Mouse (Mus musculus) midbrain, embryonic 16.5 days (tissue): ENCODE data around the gene Srprb. TPM values are rescaled to one million over a fixed set of nuclear protein-coding genes. Genes with fewer than 3 reads are reported as not detected.

ENCODE experiments used
- ATAC-seq: fragments of 200-750 bp; cut with Nextera tagmentation; 2 replicates; pipeline ENCODE4 v1.8.0; 2017; ENCODE audit warnings: moderate TSS enrichment
- H3K27ac ChIP-seq: fragments of 300-500 bp; sonication (generic); 2 replicates; pipeline ENCODE4 v1.5.1; 2014; ENCODE audit warnings: mild to moderate bottlenecking, low read length, mixed read lengths
- H3K27me3 ChIP-seq: fragments of 300-500 bp; sonication (generic); 2 replicates; pipeline ENCODE4 v1.6.1; 2014; ENCODE audit warnings: low read depth, low read length, mixed read lengths; ENCODE audit not compliant: control insufficient read depth, insufficient read depth
- H3K36me3 ChIP-seq: fragments of 300-500 bp; sonication (generic); 2 replicates; pipeline ENCODE4 v1.6.1; 2014; ENCODE audit warnings: mild to moderate bottlenecking, low read length, moderate library complexity, mixed read lengths; ENCODE audit not compliant: control insufficient read depth, insufficient read depth
- H3K4me1 ChIP-seq: fragments of 300-500 bp; sonication (generic); 2 replicates; pipeline ENCODE4 v1.6.1; 2014; ENCODE audit warnings: mild to moderate bottlenecking, low read length, mixed read lengths; ENCODE audit not compliant: control insufficient read depth, insufficient read depth
- H3K4me2 ChIP-seq: fragments of 300-500 bp; sonication (generic); 2 replicates; pipeline ENCODE4 v1.6.1; 2014; ENCODE audit warnings: mild to moderate bottlenecking, low read length, mixed read lengths
- H3K4me3 ChIP-seq: fragments of 300-500 bp; sonication (generic); 2 replicates; pipeline ENCODE4 v1.5.1; 2014; ENCODE audit warnings: low read depth, mild to moderate bottlenecking, low read length, moderate library complexity, mixed read lengths
- H3K9ac ChIP-seq: fragments of 300-500 bp; sonication (generic); 2 replicates; pipeline ENCODE4 v1.6.1; 2014; ENCODE audit warnings: low read depth, low read length, mixed read lengths
- H3K9me3 ChIP-seq: fragments of 300-500 bp; sonication (generic); replicated peaks from 2 replicates; pipeline ENCODE4 v1.6.1; 2014; ENCODE audit warnings: mild to moderate bottlenecking, low read length, mixed read lengths; ENCODE audit not compliant: control insufficient read depth, poor library complexity, severe bottlenecking
- WGBS: fragments of 180-500 bp; shearing (Covaris S2); extraction: QIAGEN DNeasy Blood & Tissue Kit; methylation state at CpG from one replicate; pipeline ENCODE4 v1.1.7; 2014; 5-methylcytosine and 5-hydroxymethylcytosine counted together
- polyA plus RNA-seq: library from polyadenylated mRNA; unstranded; fragments of >200 nt; fragmentation: Nextera tagmentation; extraction: Ambion mirVana; gene quantifications from 2 replicates; pipeline ENCODE4 v1.2.1, GENCODE M21; 2015

Gene Srprb
- polyA plus RNA-seq: 56.0 and 60.7 TPM in 2 replicates

- Histone ChIP-seq H3K4me2 (peak within 1 kb of the TSS; percentile 58), H3K9me3 (no peaks in the 10 kb centered on the region), H3K36me3 (peaks cover 10% of the 10 kb centered on the region), H3K9ac (peak within 1 kb of the TSS; percentile 76), H3K27me3 (no peaks in the 10 kb centered on the region), H3K4me3 (peak within 1 kb of the TSS; percentile 81), H3K27ac (peak within 1 kb of the TSS; percentile 82), H3K4me1 (peaks cover 3% of the 10 kb centered on the region; the same call in 1 of the 2 replicates)
- WGBS: under 1% methylated on average over 45 of the region's 45 CpGs
- peak; percentile 98 for ATAC-seq
Measured at GRCm38 (mm10) chr9:103201561-103202260, at the start of gene Srprb. Gene Srprb, minus strand, starts transcription at chr9:103202137.

- Histone ChIP-seq H3K4me3 (no peak overlapping the region), H3K9me3 (peaks cover 2% of the 10 kb centered on the region; the same call in 1 of the 2 replicates), H3K9ac (no peak overlapping the region), H3K27ac (no peak overlapping the region), H3K27me3 (no peaks in the 10 kb centered on the region), H3K4me2 (no peak overlapping the region), H3K4me1 (no peaks in the 10 kb centered on the region), H3K36me3 (no peaks in the 10 kb centered on the region)
- ATAC-seq: no peak
- WGBS: 63% methylated on average over 4 of the region's 4 CpGs
Measured at GRCm38 (mm10) chr9:103248618-103249017, 46.7 kb upstream of the Srprb start.

- no peak overlapping the region for H3K27ac ChIP-seq
- no peak overlapping the region for H3K4me3 ChIP-seq
- no peaks in the 10 kb centered on the region for H3K9me3 ChIP-seq
- no peak overlapping the region for H3K9ac ChIP-seq
- H3K4me1 ChIP-seq: no peaks in the 10 kb centered on the region
- H3K4me2 ChIP-seq: no peak overlapping the region
- no peak for ATAC-seq
- no peaks in the 10 kb centered on the region for H3K36me3 ChIP-seq
- H3K27me3 ChIP-seq: no peaks in the 10 kb centered on the region
- 87% methylated on average over 8 of the region's 8 CpGs for WGBS
Measured at GRCm38 (mm10) chr9:103246526-103247168, 44.7 kb upstream of the Srprb start.

- no peaks in the 10 kb centered on the region for H3K36me3 ChIP-seq
- WGBS: 92% methylated on average over 4 of the region's 4 CpGs
- no peak overlapping the region for H3K4me3 ChIP-seq
- no peak overlapping the region for H3K27ac ChIP-seq
- no peaks in the 10 kb centered on the region for H3K27me3 ChIP-seq
- no peak overlapping the region for H3K4me2 ChIP-seq
- no peak overlapping the region for H3K9ac ChIP-seq
- H3K9me3 ChIP-seq: no peaks in the 10 kb centered on the region
- no peak for ATAC-seq
- no peaks in the 10 kb centered on the region for H3K4me1 ChIP-seq
Measured at GRCm38 (mm10) chr9:103243640-103244039, 41.7 kb upstream of the Srprb start.

GRCm38 (mm10) chr9:103241206-103241605 lies 39.3 kb upstream of the Srprb start:
- 87% methylated on average over 2 of the region's 2 CpGs for WGBS
- no peak for ATAC-seq
- H3K4me1 ChIP-seq: no peaks in the 10 kb centered on the region
- H3K4me3 ChIP-seq: no peak overlapping the region
- no peaks in the 10 kb centered on the region for H3K9me3 ChIP-seq
- H3K36me3 ChIP-seq: no peaks in the 10 kb centered on the region
- H3K9ac ChIP-seq: no peak overlapping the region
- no peak overlapping the region for H3K27ac ChIP-seq
- H3K4me2 ChIP-seq: no peak overlapping the region
- no peaks in the 10 kb centered on the region for H3K27me3 ChIP-seq

GRCm38 (mm10) chr9:103239471-103239870 lies 37.5 kb upstream of the Srprb start:
- WGBS: 88% methylated on average over 6 of the region's 6 CpGs
- H3K4me2 ChIP-seq: no peak overlapping the region
- no peaks in the 10 kb centered on the region; the same call in 1 of the 2 replicates for H3K4me1 ChIP-seq
- no peaks in the 10 kb centered on the region for H3K9me3 ChIP-seq
- no peak overlapping the region for H3K27ac ChIP-seq
- no peaks in the 10 kb centered on the region for H3K36me3 ChIP-seq
- no peak overlapping the region for H3K9ac ChIP-seq
- ATAC-seq: no peak
- no peaks in the 10 kb centered on the region for H3K27me3 ChIP-seq
- no peak overlapping the region for H3K4me3 ChIP-seq

GRCm38 (mm10) chr9:103234565-103235165 lies 32.7 kb upstream of the Srprb start:
- no peak overlapping the region for H3K4me2 ChIP-seq
- 57% methylated on average over 7 of the region's 7 CpGs for WGBS
- peaks cover 3% of the 10 kb centered on the region; the same call in 1 of the 2 replicates for H3K4me1 ChIP-seq
- no peak overlapping the region for H3K9ac ChIP-seq
- H3K36me3 ChIP-seq: no peaks in the 10 kb centered on the region
- no peak overlapping the region for H3K4me3 ChIP-seq
- ATAC-seq: no peak
- H3K27me3 ChIP-seq: no peaks in the 10 kb centered on the region
- H3K9me3 ChIP-seq: no peaks in the 10 kb centered on the region
- no peak overlapping the region for H3K27ac ChIP-seq

- no peak for ATAC-seq
- H3K36me3 ChIP-seq: no peaks in the 10 kb centered on the region
- no peak overlapping the region for H3K4me2 ChIP-seq
- peaks cover 3% of the 10 kb centered on the region; the same call in 1 of the 2 replicates for H3K4me1 ChIP-seq
- 76% methylated on average over 7 of the region's 7 CpGs for WGBS
- H3K9ac ChIP-seq: no peak overlapping the region
- no peaks in the 10 kb centered on the region for H3K9me3 ChIP-seq
- no peak overlapping the region for H3K4me3 ChIP-seq
- no peaks in the 10 kb centered on the region for H3K27me3 ChIP-seq
- H3K27ac ChIP-seq: no peak overlapping the region
Measured at GRCm38 (mm10) chr9:103234059-103234458, 32.1 kb upstream of the Srprb start.

- no peak overlapping the region for H3K4me2 ChIP-seq
- H3K4me3 ChIP-seq: no peak overlapping the region
- no peak overlapping the region for H3K27ac ChIP-seq
- H3K9ac ChIP-seq: no peak overlapping the region
- H3K36me3 ChIP-seq: no peaks in the 10 kb centered on the region
- no peaks in the 10 kb centered on the region for H3K9me3 ChIP-seq
- WGBS: 74% methylated on average over 7 of the region's 7 CpGs
- no peak for ATAC-seq
- H3K27me3 ChIP-seq: no peaks in the 10 kb centered on the region
- H3K4me1 ChIP-seq: peaks cover 3% of the 10 kb centered on the region; the same call in 1 of the 2 replicates
Measured at GRCm38 (mm10) chr9:103233006-103233395, 31.1 kb upstream of the Srprb start.
